Mouse (Mus musculus) granulocyte monocyte progenitor cell, adult 5-6 weeks (primary cell): Measurements from ENCODE around the gene Pofut2. TPM values are rescaled to one million over a fixed set of nuclear protein-coding genes. Genes with fewer than 3 reads are reported as not detected.

Experiments
- ATAC-seq: replicated peaks from 2 replicates; pipeline ENCODE4 v1.8.0; 2016; ENCODE audit warnings: mild to moderate bottlenecking, moderate TSS enrichment, inconsistent platforms; ENCODE audit not compliant: poor library complexity, severe bottlenecking
- total RNA-seq, 2 experiments: library from RNA; stranded (forward) in 1 of 2; stranded (reverse) in 1 of 2; fragments of 200-712, 200-1000 nt in 1 of 2; fragments of >200 nt in 1 of 2; fragmentation: Nextera tagmentation in 1 of 2; gene quantifications; 2 replicates each; pipeline ENCODE4 v1.2.3; 2014 to 2017

The Pofut2 gene
- total RNA-seq, 2 experiments from 2014 or later = 13.1 to 15.4 TPM

- ATAC-seq = no peak
Measured at GRCm38 (mm10) chr10:77305766-77306165, 46.7 kb downstream of the Pofut2 start.

- ATAC-seq = no peak
Measured at GRCm38 (mm10) chr10:77308978-77309377, 50.0 kb downstream of the Pofut2 start.

GRCm38 (mm10) chr10:77314711-77315266 lies 55.8 kb downstream of the Pofut2 start:
- ATAC-seq = peak; percentile 46; the same call in 1 of the 2 replicates

GRCm38 (mm10) chr10:77315682-77316081 lies 56.7 kb downstream of the Pofut2 start:
- ATAC-seq = no peak

Other genes with a start within 250 kb of the Pofut2 start
- gene Slc19a1, start 227.0 kb upstream of the Pofut2 start, total RNA-seq (2014; fragmentation: Nextera tagmentation) = 43.5 and 50.8 TPM in 2 replicates
- gene Slc19a1, start 227.0 kb upstream of the Pofut2 start, total RNA-seq (2017) = 26.0 and 27.2 TPM in 2 replicates
- gene Col18a1, start 92.7 kb upstream of the Pofut2 start, total RNA-seq (2014; fragmentation: Nextera tagmentation) = not detected in 2 replicates
- gene Col18a1, start 92.7 kb upstream of the Pofut2 start, total RNA-seq (2017) = 0.05 TPM in 1 of 2 replicates, not detected in the other
- 1.7 TPM in 1 of 2 replicates, not detected in the other for gene Adarb1, start 159.1 kb downstream of the Pofut2 start, total RNA-seq (2014; fragmentation: Nextera tagmentation)
- gene Adarb1, start 159.1 kb downstream of the Pofut2 start, total RNA-seq (2017) = 0.72 and 2.4 TPM in 2 replicates